Mouse (Mus musculus) bone marrow, adult 2 months (tissue): ENCODE results near the gene Rpn1.

ENCODE experiments used
- CTCF ChIP-seq: fragments of 200-500 bp; IDR thresholded peaks from 2 replicates; pipeline ENCODE4 v1.5.1; 2011; ENCODE audit warnings: low read length, control low read depth; ENCODE audit not compliant: control insufficient read depth, insufficient read depth
- POLR2A ChIP-seq: fragments of 200-500 bp; IDR thresholded peaks from 2 replicates; pipeline ENCODE4 v1.6.1; 2011; ENCODE audit warnings: low read depth, mild to moderate bottlenecking, control low read depth, low read length, borderline replicate concordance; ENCODE audit not compliant: control insufficient read depth

DNA sequence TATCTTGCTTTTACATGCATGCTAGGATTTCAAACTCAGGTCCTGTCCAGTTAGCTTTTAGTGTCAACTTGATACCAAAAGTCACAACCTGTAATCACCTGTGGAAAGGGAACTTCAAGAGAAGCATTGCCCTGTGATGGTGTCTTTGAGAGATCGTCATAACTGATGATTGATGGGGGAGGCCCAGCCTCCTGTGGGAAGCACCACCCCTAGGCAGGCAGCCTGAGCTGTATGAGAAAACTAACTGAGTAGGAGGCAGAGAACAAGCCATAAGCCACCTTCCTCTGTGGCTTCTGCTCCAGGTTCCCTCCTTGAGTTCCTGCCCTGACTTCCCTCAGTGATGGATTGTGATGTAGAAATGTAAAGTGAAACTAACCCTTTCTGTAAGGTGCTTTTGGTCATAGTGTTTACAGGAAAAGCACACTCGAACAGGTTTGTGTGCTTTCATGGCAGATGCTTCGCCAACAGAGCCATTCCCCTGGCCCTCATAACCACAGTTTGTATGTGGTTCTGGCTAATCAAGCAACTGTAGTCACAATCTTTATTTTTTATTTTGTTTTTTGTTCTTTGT lies 20.1 kb upstream of the Rpn1 start:
- TF ChIP-seq CTCF (no peak), POLR2A (no peak)
